Mouse (Mus musculus): ENCODE results near the gene Hc. TPM values are rescaled to one million over a fixed set of nuclear protein-coding genes. Genes with fewer than 3 reads are reported as not detected.

The Hc gene
- polyA plus RNA-seq, 1 experiment from 2014 or later = 0.33 TPM

GRCm38 (mm10) chr2:35063333-35064030, 2.2 kb upstream of the Hc start:
- Histone ChIP-seq H3K4me1 (replicated peaks; ENCODE audit: control insufficient read depth, insufficient read depth, low read length) (no peaks in the 10 kb centered on the region), H3K4me2 (ENCODE audit: low read length) (no peak overlapping the region), H3K4me3 (replicated peaks; ENCODE audit: low read length) (no peak overlapping the region), H3K9me3 (ENCODE audit: control insufficient read depth, low read length) (no peaks in the 10 kb centered on the region), H3K9ac (replicated peaks; ENCODE audit: low read depth, low read length) (no peak overlapping the region), H3K36me3 (ENCODE audit: control insufficient read depth, insufficient read depth) (no peaks in the 10 kb centered on the region), H3K27me3 (replicated peaks; ENCODE audit: control insufficient read depth, insufficient read depth, low read length) (no peaks in the 10 kb centered on the region), H3K27ac (ENCODE audit: low read length) (no peak overlapping the region)
- no peak for ATAC-seq
- WGBS = 94% methylated on average over 6 of the region's 6 CpGs

GRCm38 (mm10) chr2:35060897-35061296, 341 bp downstream of the Hc start:
- no peak for ATAC-seq
- whole genome bisulfite sequencing = 87% methylated on average over 6 of the region's 6 CpGs
- no peak overlapping the region for H3K4me2 ChIP-seq (ENCODE audit: low read length)

GRCm38 (mm10) chr2:35060256-35060655, 982 bp downstream of the Hc start:
- no peaks in the 10 kb centered on the region for H3K9me3 ChIP-seq (ENCODE audit: control insufficient read depth, low read length)
- H3K4me1 ChIP-seq (replicated peaks; ENCODE audit: control insufficient read depth, insufficient read depth, low read length) = no peaks in the 10 kb centered on the region
- no peaks in the 10 kb centered on the region for H3K27me3 ChIP-seq (replicated peaks; ENCODE audit: control insufficient read depth, insufficient read depth, low read length)
- H3K4me2 ChIP-seq (ENCODE audit: low read length) = no peak overlapping the region
- H3K27ac ChIP-seq (ENCODE audit: low read length) = no peak overlapping the region
- no peak overlapping the region for H3K4me3 ChIP-seq (replicated peaks; ENCODE audit: low read length)
- 92% methylated on average over 5 of the region's 5 CpGs for WGBS
- ATAC-seq = no peak
- no peak overlapping the region for H3K9ac ChIP-seq (replicated peaks; ENCODE audit: low read depth, low read length)
- no peaks in the 10 kb centered on the region for H3K36me3 ChIP-seq (ENCODE audit: control insufficient read depth, insufficient read depth)

More at GRCm38 (mm10) chr2:35060897-35061296, 341 bp downstream of the Hc start:
- Histone ChIP-seq H3K9me3 (ENCODE audit: control insufficient read depth, low read length) (no peaks in the 10 kb centered on the region), H3K27me3 (replicated peaks; ENCODE audit: control insufficient read depth, insufficient read depth, low read length) (no peaks in the 10 kb centered on the region), H3K4me1 (replicated peaks; ENCODE audit: control insufficient read depth, insufficient read depth, low read length) (no peaks in the 10 kb centered on the region), H3K4me3 (replicated peaks; ENCODE audit: low read length) (no peak overlapping the region), H3K9ac (replicated peaks; ENCODE audit: low read depth, low read length) (no peak overlapping the region), H3K36me3 (ENCODE audit: control insufficient read depth, insufficient read depth) (no peaks in the 10 kb centered on the region), H3K27ac (ENCODE audit: low read length) (no peak overlapping the region)

- no peaks in the 10 kb centered on the region for H3K36me3 ChIP-seq (ENCODE audit: control insufficient read depth, insufficient read depth)
- H3K4me2 ChIP-seq (ENCODE audit: low read length) = no peak overlapping the region
- H3K4me1 ChIP-seq (replicated peaks; ENCODE audit: control insufficient read depth, insufficient read depth, low read length) = no peaks in the 10 kb centered on the region
- no peaks in the 10 kb centered on the region for H3K9me3 ChIP-seq (ENCODE audit: control insufficient read depth, low read length)
- H3K4me3 ChIP-seq (replicated peaks; ENCODE audit: low read length) = no peak overlapping the region
- no peak overlapping the region for H3K27ac ChIP-seq (ENCODE audit: low read length)
- H3K27me3 ChIP-seq (replicated peaks; ENCODE audit: control insufficient read depth, insufficient read depth, low read length) = no peaks in the 10 kb centered on the region
- 80% methylated on average over 2 of the region's 2 CpGs for WGBS
- no peak for ATAC-seq
- H3K9ac ChIP-seq (replicated peaks; ENCODE audit: low read depth, low read length) = no peak overlapping the region
These were observed 2.9 kb downstream of the Hc start for GRCm38 (mm10) chr2:35058325-35058724.

GRCm38 (mm10) chr2:35057243-35057642, 4.0 kb downstream of the Hc start:
- no peak overlapping the region for H3K4me2 ChIP-seq (ENCODE audit: low read length)
- no peak overlapping the region for H3K27ac ChIP-seq (ENCODE audit: low read length)
- H3K9ac ChIP-seq (replicated peaks; ENCODE audit: low read depth, low read length) = no peak overlapping the region
- no peak for ATAC-seq
- 88% methylated on average over 11 of the region's 11 CpGs for WGBS
- H3K9me3 ChIP-seq (ENCODE audit: control insufficient read depth, low read length) = no peaks in the 10 kb centered on the region
- H3K4me3 ChIP-seq (replicated peaks; ENCODE audit: low read length) = no peak overlapping the region
- no peaks in the 10 kb centered on the region for H3K27me3 ChIP-seq (replicated peaks; ENCODE audit: control insufficient read depth, insufficient read depth, low read length)
- H3K4me1 ChIP-seq (replicated peaks; ENCODE audit: control insufficient read depth, insufficient read depth, low read length) = no peaks in the 10 kb centered on the region
- H3K36me3 ChIP-seq (ENCODE audit: control insufficient read depth, insufficient read depth) = no peaks in the 10 kb centered on the region

- Histone ChIP-seq H3K27ac (ENCODE audit: low read length) (no peak overlapping the region), H3K4me1 (replicated peaks; ENCODE audit: control insufficient read depth, insufficient read depth, low read length) (no peaks in the 10 kb centered on the region), H3K9me3 (ENCODE audit: control insufficient read depth, low read length) (no peaks in the 10 kb centered on the region), H3K9ac (replicated peaks; ENCODE audit: low read depth, low read length) (no peak overlapping the region), H3K27me3 (replicated peaks; ENCODE audit: control insufficient read depth, insufficient read depth, low read length) (no peaks in the 10 kb centered on the region), H3K4me3 (replicated peaks; ENCODE audit: low read length) (no peak overlapping the region), H3K36me3 (ENCODE audit: control insufficient read depth, insufficient read depth) (no peaks in the 10 kb centered on the region), H3K4me2 (ENCODE audit: low read length) (no peak overlapping the region)
- ATAC-seq = no peak
- 46% methylated on average over 5 of the region's 5 CpGs for WGBS
These were observed 12.4 kb downstream of the Hc start for GRCm38 (mm10) chr2:35048851-35049250.

GRCm38 (mm10) chr2:35044956-35045355, 16.3 kb downstream of the Hc start:
- Histone ChIP-seq H3K4me1 (replicated peaks; ENCODE audit: control insufficient read depth, insufficient read depth, low read length) (no peaks in the 10 kb centered on the region), H3K36me3 (ENCODE audit: control insufficient read depth, insufficient read depth) (no peaks in the 10 kb centered on the region), H3K27ac (ENCODE audit: low read length) (no peak overlapping the region), H3K27me3 (replicated peaks; ENCODE audit: control insufficient read depth, insufficient read depth, low read length) (no peaks in the 10 kb centered on the region), H3K9me3 (ENCODE audit: control insufficient read depth, low read length) (no peaks in the 10 kb centered on the region; the same call in 1 of the 2 replicates), H3K4me2 (ENCODE audit: low read length) (no peak overlapping the region), H3K9ac (replicated peaks; ENCODE audit: low read depth, low read length) (no peak overlapping the region), H3K4me3 (replicated peaks; ENCODE audit: low read length) (no peak overlapping the region)
- 72% methylated on average over 2 of the region's 2 CpGs for WGBS
- no peak for ATAC-seq

GRCm38 (mm10) chr2:35038580-35039375, 22.5 kb downstream of the Hc start:
- 85% methylated on average over 9 of the region's 9 CpGs for WGBS
- ATAC-seq = no peak
- H3K9ac ChIP-seq (replicated peaks; ENCODE audit: low read depth, low read length) = no peak overlapping the region

GRCm38 (mm10) chr2:35024646-35025154, 36.5 kb downstream of the Hc start:
- Histone ChIP-seq H3K27me3 (replicated peaks; ENCODE audit: control insufficient read depth, insufficient read depth, low read length) (no peaks in the 10 kb centered on the region), H3K4me2 (ENCODE audit: low read length) (no peak overlapping the region), H3K27ac (ENCODE audit: low read length) (no peak overlapping the region), H3K36me3 (ENCODE audit: control insufficient read depth, insufficient read depth) (no peaks in the 10 kb centered on the region), H3K4me3 (replicated peaks; ENCODE audit: low read length) (no peak overlapping the region), H3K9me3 (ENCODE audit: control insufficient read depth, low read length) (no peaks in the 10 kb centered on the region), H3K9ac (replicated peaks; ENCODE audit: low read depth, low read length) (no peak overlapping the region), H3K4me1 (replicated peaks; ENCODE audit: control insufficient read depth, insufficient read depth, low read length) (no peaks in the 10 kb centered on the region)
- ATAC-seq = no peak
- WGBS = 64% methylated on average over 3 of the region's 3 CpGs

More at GRCm38 (mm10) chr2:35038580-35039375, 22.5 kb downstream of the Hc start:
- Histone ChIP-seq H3K27me3 (replicated peaks; ENCODE audit: control insufficient read depth, insufficient read depth, low read length) (no peaks in the 10 kb centered on the region), H3K4me3 (replicated peaks; ENCODE audit: low read length) (no peak overlapping the region), H3K9me3 (ENCODE audit: control insufficient read depth, low read length) (no peaks in the 10 kb centered on the region; the same call in 1 of the 2 replicates), H3K36me3 (ENCODE audit: control insufficient read depth, insufficient read depth) (no peaks in the 10 kb centered on the region), H3K4me2 (ENCODE audit: low read length) (no peak overlapping the region), H3K27ac (ENCODE audit: low read length) (0 out of 2 replicates have a peak overlapping the region, but pooled peaks have one; percentile 23), H3K4me1 (replicated peaks; ENCODE audit: control insufficient read depth, insufficient read depth, low read length) (no peaks in the 10 kb centered on the region)
